Mouse (Mus musculus): Measurements from ENCODE around the gene Ntm. TPM values are rescaled to one million over a fixed set of nuclear protein-coding genes. Genes with fewer than 3 reads are reported as not detected.

Ntm gene
- polyA plus RNA-seq, 1 experiment = 1.3 TPM

DNA sequence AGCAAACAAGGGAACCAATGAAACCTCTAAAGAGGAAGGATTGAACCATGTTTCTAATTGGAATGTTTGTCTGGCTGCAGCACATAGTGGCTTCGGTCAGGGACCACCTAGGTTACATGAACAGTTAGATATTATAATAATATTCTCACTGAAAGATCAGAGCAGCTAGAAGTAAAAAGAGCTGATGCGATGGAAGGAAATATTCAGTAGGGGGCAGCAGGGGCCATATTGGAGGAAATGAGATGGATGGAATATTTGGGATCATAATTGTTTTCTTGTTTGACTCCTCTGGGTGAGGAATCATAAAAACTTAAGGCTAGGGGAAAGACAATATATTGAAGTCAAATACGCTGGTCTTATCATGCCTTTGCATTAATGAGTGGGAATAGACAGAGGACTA lies 726.2 kb downstream of the Ntm start:
- TF ChIP-seq CTCF (IDR thresholded peaks at IDR 0.05; ENCODE audit: control insufficient read depth, insufficient read depth, low read length) (no peak), POLR2A (IDR thresholded peaks at IDR 0.05; ENCODE audit: borderline replicate concordance, control insufficient read depth, low read depth, low read length) (no peak)
- Histone ChIP-seq H3K27ac (ENCODE audit: control insufficient read depth, insufficient read depth, low read depth, low read length, poor library complexity) (no peak overlapping the region), H3K4me1 (ENCODE audit: control insufficient read depth, insufficient read depth, low read length) (no peaks in the 10 kb centered on the region), H3K4me3 (replicated peaks; ENCODE audit: control insufficient read depth, low read depth, low read length) (no peak overlapping the region)
- WGBS = 83% methylated on average over 3 of the region's 3 CpGs

DNA sequence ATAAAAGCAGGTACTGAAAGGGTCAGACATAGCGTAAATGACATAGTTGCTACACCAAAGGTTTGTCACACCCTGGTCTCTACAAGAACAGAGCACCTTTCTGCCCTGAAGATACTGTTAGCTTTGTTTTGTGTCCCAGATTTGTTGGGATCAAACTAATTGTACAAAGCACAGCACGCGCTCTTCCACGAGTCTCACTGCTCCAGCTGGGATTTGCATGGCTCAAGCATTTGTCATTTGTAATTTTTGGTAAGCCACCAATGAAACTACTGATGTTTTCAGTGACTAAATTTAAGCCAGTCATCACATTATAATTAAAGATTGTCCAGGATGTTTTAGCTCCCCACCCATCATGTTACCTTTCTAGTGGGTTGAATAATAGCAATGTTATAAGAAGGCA lies 735.2 kb downstream of the Ntm start:
- 90% methylated on average over 4 of the region's 4 CpGs for WGBS
- TF ChIP-seq CTCF (IDR thresholded peaks at IDR 0.05; ENCODE audit: control insufficient read depth, insufficient read depth, low read length) (no peak), POLR2A (IDR thresholded peaks at IDR 0.05; ENCODE audit: borderline replicate concordance, control insufficient read depth, low read depth, low read length) (no peak)
- H3K4me1 ChIP-seq (ENCODE audit: control insufficient read depth, insufficient read depth, low read length) = no peaks in the 10 kb centered on the region
- H3K27ac ChIP-seq (ENCODE audit: control insufficient read depth, insufficient read depth, low read depth, low read length, poor library complexity) = no peak overlapping the region
- no peak overlapping the region for H3K4me3 ChIP-seq (replicated peaks; ENCODE audit: control insufficient read depth, low read depth, low read length)

GRCm38 (mm10) chr9:29222915-29223545 lies 739.9 kb downstream of the Ntm start:
- no peaks in the 10 kb centered on the region for H3K4me1 ChIP-seq (ENCODE audit: control insufficient read depth, insufficient read depth, low read length)
- no peak overlapping the region for H3K27ac ChIP-seq (ENCODE audit: control insufficient read depth, insufficient read depth, low read depth, low read length, poor library complexity)
- 63% methylated on average over 10 of the region's 10 CpGs for WGBS
- TF ChIP-seq CTCF (IDR thresholded peaks at IDR 0.05; ENCODE audit: control insufficient read depth, insufficient read depth, low read length) = no peak
- TF ChIP-seq POLR2A (IDR thresholded peaks at IDR 0.05; ENCODE audit: borderline replicate concordance, control insufficient read depth, low read depth, low read length) = no peak
- no peak overlapping the region for H3K4me3 ChIP-seq (replicated peaks; ENCODE audit: control insufficient read depth, low read depth, low read length)

GRCm38 (mm10) chr9:29220941-29221615 lies 741.9 kb downstream of the Ntm start:
- Histone ChIP-seq H3K4me1 (ENCODE audit: control insufficient read depth, insufficient read depth, low read length) (no peaks in the 10 kb centered on the region), H3K4me3 (replicated peaks; ENCODE audit: control insufficient read depth, low read depth, low read length) (no peak overlapping the region), H3K27ac (ENCODE audit: control insufficient read depth, insufficient read depth, low read depth, low read length, poor library complexity) (no peak overlapping the region)
- no peak for TF ChIP-seq POLR2A (IDR thresholded peaks at IDR 0.05; ENCODE audit: borderline replicate concordance, control insufficient read depth, low read depth, low read length)
- no peak for TF ChIP-seq CTCF (IDR thresholded peaks at IDR 0.05; ENCODE audit: control insufficient read depth, insufficient read depth, low read length)
- 34% methylated on average over 5 of the region's 5 CpGs for WGBS

DNA sequence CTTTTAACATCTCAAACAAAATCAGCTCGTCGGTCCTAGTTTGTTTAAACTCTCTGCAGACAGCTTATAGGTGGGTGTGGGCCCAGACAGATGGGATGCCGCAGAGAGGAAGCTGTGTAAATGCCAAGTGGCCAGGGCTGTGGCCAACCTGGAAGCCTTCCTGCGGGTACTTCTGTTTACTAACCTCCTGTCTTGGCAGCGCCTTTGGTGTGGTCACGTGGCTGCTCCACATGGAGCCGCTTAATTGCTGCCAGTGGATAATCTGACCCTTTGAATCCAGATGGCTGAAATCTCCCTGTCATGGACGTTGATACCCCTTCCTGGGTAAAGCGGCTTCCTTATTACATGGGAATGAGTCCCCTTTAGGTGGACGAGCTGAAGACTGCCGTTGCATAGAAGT lies 742.4 kb downstream of the Ntm start:
- Histone ChIP-seq H3K27ac (ENCODE audit: control insufficient read depth, insufficient read depth, low read depth, low read length, poor library complexity) (no peak overlapping the region), H3K4me1 (ENCODE audit: control insufficient read depth, insufficient read depth, low read length) (no peaks in the 10 kb centered on the region), H3K4me3 (replicated peaks; ENCODE audit: control insufficient read depth, low read depth, low read length) (no peak overlapping the region)
- WGBS = 48% methylated on average over 11 of the region's 11 CpGs
- no peak for TF ChIP-seq CTCF (IDR thresholded peaks at IDR 0.05; ENCODE audit: control insufficient read depth, insufficient read depth, low read length)
- no peak for TF ChIP-seq POLR2A (IDR thresholded peaks at IDR 0.05; ENCODE audit: borderline replicate concordance, control insufficient read depth, low read depth, low read length)

- Histone ChIP-seq H3K27ac (ENCODE audit: control insufficient read depth, insufficient read depth, low read depth, low read length, poor library complexity) (no peak overlapping the region), H3K4me1 (ENCODE audit: control insufficient read depth, insufficient read depth, low read length) (no peaks in the 10 kb centered on the region), H3K4me3 (replicated peaks; ENCODE audit: control insufficient read depth, low read depth, low read length) (no peak overlapping the region)
- no peak for TF ChIP-seq CTCF (IDR thresholded peaks at IDR 0.05; ENCODE audit: control insufficient read depth, insufficient read depth, low read length)
- WGBS = 72% methylated on average over 7 of the region's 7 CpGs
Measured at GRCm38 (mm10) chr9:29217951-29218350, 745.0 kb downstream of the Ntm start.

GRCm38 (mm10) chr9:29216528-29216927 lies 746.4 kb downstream of the Ntm start:
- Histone ChIP-seq H3K4me3 (replicated peaks; ENCODE audit: control insufficient read depth, low read depth, low read length) (no peak overlapping the region), H3K4me1 (ENCODE audit: control insufficient read depth, insufficient read depth, low read length) (no peaks in the 10 kb centered on the region), H3K27ac (ENCODE audit: control insufficient read depth, insufficient read depth, low read depth, low read length, poor library complexity) (no peak overlapping the region)
- TF ChIP-seq POLR2A (IDR thresholded peaks at IDR 0.05; ENCODE audit: borderline replicate concordance, control insufficient read depth, low read depth, low read length) (no peak), CTCF (IDR thresholded peaks at IDR 0.05; ENCODE audit: control insufficient read depth, insufficient read depth, low read length) (no peak)
- WGBS = 87% methylated on average over 8 of the region's 8 CpGs

DNA sequence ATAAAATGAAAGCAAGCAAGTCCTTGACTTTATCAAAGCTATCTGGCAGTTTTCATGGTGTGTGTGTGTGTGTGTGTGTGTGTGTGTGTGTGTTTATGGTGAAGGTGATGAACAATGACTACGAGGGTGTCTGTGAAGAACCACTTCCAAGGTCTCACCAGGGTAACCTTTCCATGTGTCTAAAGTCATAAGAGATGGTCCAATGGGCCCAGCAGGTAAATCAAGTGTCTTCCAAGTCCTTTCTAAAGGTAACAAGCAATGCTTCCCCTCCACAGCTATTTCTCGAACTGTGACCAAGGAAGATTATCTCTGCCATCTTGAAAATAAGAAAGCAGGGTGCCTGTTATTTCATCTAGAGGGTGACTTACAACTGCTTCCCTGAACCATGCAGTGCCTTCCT lies 747.1 kb downstream of the Ntm start:
- TF ChIP-seq CTCF (IDR thresholded peaks at IDR 0.05; ENCODE audit: control insufficient read depth, insufficient read depth, low read length) (no peak), POLR2A (IDR thresholded peaks at IDR 0.05; ENCODE audit: borderline replicate concordance, control insufficient read depth, low read depth, low read length) (no peak)
- H3K4me3 ChIP-seq (replicated peaks; ENCODE audit: control insufficient read depth, low read depth, low read length) = no peak overlapping the region
- H3K4me1 ChIP-seq (ENCODE audit: control insufficient read depth, insufficient read depth, low read length) = no peaks in the 10 kb centered on the region
- WGBS = 65% methylated on average over 2 of the region's 2 CpGs
- no peak overlapping the region for H3K27ac ChIP-seq (ENCODE audit: control insufficient read depth, insufficient read depth, low read depth, low read length, poor library complexity)

Measured in bone marrow, adult 2 months (tissue).